Mouse (Mus musculus) testis, adult 2 months (tissue): Measurements from ENCODE around the gene Mfge8.

Experiments used
- CTCF ChIP-seq: fragments of 200-500 bp; IDR thresholded peaks from 2 replicates; pipeline ENCODE4 v1.5.1; 2012; ENCODE audit warnings: low read depth, mild to moderate bottlenecking, inconsistent platforms, low read length, moderate library complexity; ENCODE audit not compliant: control insufficient read depth, insufficient read depth, insufficient replicate concordance
- POLR2A ChIP-seq: fragments of 200-500 bp; IDR thresholded peaks from 2 replicates; pipeline ENCODE4 v1.6.1; 2012; ENCODE audit warnings: low read depth, mild to moderate bottlenecking, inconsistent platforms, low read length, moderate library complexity; ENCODE audit not compliant: control insufficient read depth

DNA sequence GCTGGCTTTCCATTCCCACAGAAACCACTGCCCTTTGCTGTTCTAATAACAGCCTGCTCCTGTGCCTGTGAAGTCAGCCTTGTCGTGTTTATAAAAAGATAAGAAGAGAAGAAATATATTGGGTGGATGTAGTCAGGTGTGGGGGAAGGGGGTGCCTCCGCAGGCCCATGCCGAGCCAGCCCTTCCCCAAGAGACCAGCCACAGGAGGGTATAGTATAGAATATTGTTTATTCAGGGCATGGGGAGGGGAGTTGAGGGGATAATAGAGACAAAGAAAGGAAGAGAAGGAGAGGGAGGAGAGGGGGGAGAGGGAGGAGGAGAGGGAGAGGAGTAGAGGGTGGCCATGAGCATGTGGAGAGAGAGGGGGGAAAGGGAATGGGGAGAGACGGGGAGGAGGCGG, 40.4 kb upstream of the Mfge8 start:
- TF ChIP-seq CTCF (no peak), POLR2A (no peak)
